Comparison of ENCODE assay signal across 12 mouse cellular contexts in genomic region chr16:19087914-19088313, GRCm38 (mm10).
DNase-seq lines count a peak whose midpoint lies in the region; ATAC-seq and TF ChIP-seq lines count a peak whose summit lies in the region.
"Had no signal": no experiment of that assay in that cellular context is flagged by ENCODE, and none has a peak within 500 bp of the region (broad histone marks: within the 10 kb centered on the region; RNA-seq: fewer than 3 reads in every experiment).

No protein-coding gene starts in this region.

- 0 out of 2 replicates have a peak, but pooled peaks have one; percentile 28 for ATAC-seq in lung, embryonic 16.5 days (ENCODE audit: low read depth)
- no peak for ATAC-seq in hindbrain, embryonic 11.5 days (ENCODE audit: low FRiP score)
- ATAC-seq: CD4-positive, CD25-positive, alpha-beta regulatory T cell, adult 4 months had no signal

- no peak for TF ChIP-seq EP300 in heart, adult 2 months (IDR thresholded peaks at IDR 0.05; ENCODE audit: insufficient read depth, low read depth, low read length)

- intact Hi-C loops in heart, adult 2 months (cut with DNase I), result no loop called here
- intact Hi-C loops in heart, postnatal 25 days (cut with DNase I), result no loop called here

- H3K4me1 ChIP-seq in heart, adult 2 months (ENCODE audit: control insufficient read depth, insufficient read depth, low read length), result no peaks in the 10 kb centered on the region
- no peaks in the 10 kb centered on the region for H3K4me1 ChIP-seq in lung, embryonic 16.5 days (replicated peaks; ENCODE audit: control insufficient read depth, insufficient read depth, low read length)
- H3K4me1 ChIP-seq in lung, adult 2 months (ENCODE audit: control insufficient read depth, insufficient read depth, low read length), result no peaks in the 10 kb centered on the region
- H3K4me1 ChIP-seq in hindbrain, embryonic 11.5 days (replicated peaks; ENCODE audit: control insufficient read depth, insufficient read depth, low read length), result no peaks in the 10 kb centered on the region
- H3K4me1 ChIP-seq: embryonic facial prominence, embryonic 15.5 days; limb, embryonic 15.5 days; midbrain, embryonic 12.5 days had no signal

- no peak overlapping the region for H3K9ac ChIP-seq in heart, adult 2 months (ENCODE audit: low read depth, low read length)
- H3K9ac ChIP-seq in lung, embryonic 16.5 days (ENCODE audit: low read length), result no peak overlapping the region
- H3K9ac ChIP-seq in hindbrain, embryonic 11.5 days (ENCODE audit: low read depth, low read length), result no peak overlapping the region
- H3K9ac ChIP-seq: embryonic facial prominence, embryonic 15.5 days; limb, embryonic 15.5 days; midbrain, embryonic 12.5 days had no signal

- H3K4me2 ChIP-seq in lung, embryonic 16.5 days (ENCODE audit: low read depth, low read length), result no peak overlapping the region
- no peak overlapping the region for H3K4me2 ChIP-seq in hindbrain, embryonic 11.5 days (replicated peaks; ENCODE audit: low read depth, low read length)
- H3K4me2 ChIP-seq: embryonic facial prominence, embryonic 15.5 days; limb, embryonic 15.5 days; midbrain, embryonic 12.5 days had no signal

- DNase-seq in heart, adult 2 months, result no peak
- no peak for DNase-seq in heart, postnatal 25 days (ENCODE audit: low spot score)
- no peak for DNase-seq in lung, adult 2 months
- DNase-seq in brain, embryonic 14.5 days (ENCODE audit: low read depth), result peak; percentile 2
- DNase-seq in retina, postnatal 1 day, result peak; percentile 18
- no peak for DNase-seq in hindbrain, embryonic 11.5 days (ENCODE audit: low spot score)
- DNase-seq in thymus, postnatal 0 days (ENCODE audit: low spot score), result no peak

- H3K4me3 ChIP-seq in heart, adult 2 months, result no peak overlapping the region
- no peak overlapping the region for H3K4me3 ChIP-seq in lung, embryonic 16.5 days (ENCODE audit: low read length)
- no peak overlapping the region for H3K4me3 ChIP-seq in lung, adult 2 months (replicated peaks; ENCODE audit: extremely low read depth, low read depth, low read length)
- H3K4me3 ChIP-seq in hindbrain, embryonic 11.5 days (ENCODE audit: low read depth, low read length), result no peak overlapping the region
- H3K4me3 ChIP-seq: embryonic facial prominence, embryonic 15.5 days; limb, embryonic 15.5 days; midbrain, embryonic 12.5 days had no signal

- TF ChIP-seq POLR2A in heart, adult 2 months (IDR thresholded peaks at IDR 0.05; ENCODE audit: insufficient read depth, low read depth, low read length), result no peak
- TF ChIP-seq POLR2A in lung, adult 2 months (IDR thresholded peaks at IDR 0.05; ENCODE audit: borderline replicate concordance, extremely low read depth, low read depth, low read length), result no peak
- TF ChIP-seq POLR2A in brain, embryonic 14.5 days (IDR thresholded peaks at IDR 0.05; ENCODE audit: borderline replicate concordance, extremely low read depth, insufficient read depth, insufficient read length, poor library complexity, severe bottlenecking), result no peak

- 6% methylated on average over 1 of the region's 1 CpGs for WGBS in heart, adult 2 months
- WGBS in lung, embryonic 16.5 days, result 10% methylated on average over 1 of the region's 1 CpGs
- WGBS in lung, adult 2 months, result 5% methylated on average over 1 of the region's 1 CpGs
- 10% methylated on average over 1 of the region's 1 CpGs for WGBS in hindbrain, embryonic 11.5 days

- H3K27me3 ChIP-seq in heart, adult 2 months (ENCODE audit: control insufficient read depth, insufficient read depth, low read length), result no peaks in the 10 kb centered on the region
- H3K27me3 ChIP-seq in lung, embryonic 16.5 days (ENCODE audit: control insufficient read depth, insufficient read depth, low read depth, low read length), result no peaks in the 10 kb centered on the region
- H3K27me3 ChIP-seq in hindbrain, embryonic 11.5 days (ENCODE audit: control insufficient read depth, insufficient read depth, low read length), result no peaks in the 10 kb centered on the region
- H3K27me3 ChIP-seq: embryonic facial prominence, embryonic 15.5 days; limb, embryonic 15.5 days; midbrain, embryonic 12.5 days had no signal

- no peaks in the 10 kb centered on the region for H3K9me3 ChIP-seq in lung, embryonic 16.5 days (ENCODE audit: control insufficient read depth, low read length)
- no peaks in the 10 kb centered on the region for H3K9me3 ChIP-seq in hindbrain, embryonic 11.5 days (ENCODE audit: control insufficient read depth, low read length)
- H3K9me3 ChIP-seq: embryonic facial prominence, embryonic 15.5 days; limb, embryonic 15.5 days; midbrain, embryonic 12.5 days had no signal

- H3K27ac ChIP-seq in heart, adult 2 months, result no peak overlapping the region
- H3K27ac ChIP-seq in lung, embryonic 16.5 days (ENCODE audit: low read length), result no peak overlapping the region
- no peak overlapping the region for H3K27ac ChIP-seq in hindbrain, embryonic 11.5 days (ENCODE audit: low read depth, low read length)
- H3K27ac ChIP-seq: embryonic facial prominence, embryonic 15.5 days; limb, embryonic 15.5 days; midbrain, embryonic 12.5 days had no signal

- 0 out of 2 replicates have a peak, but pooled peaks have one; percentile 5 for TF ChIP-seq CTCF in heart, adult 2 months (IDR thresholded peaks at IDR 0.05)
- no peak for TF ChIP-seq CTCF in lung, adult 2 months (IDR thresholded peaks at IDR 0.05; ENCODE audit: insufficient read depth, low read length)
- no peak for TF ChIP-seq CTCF in brain, embryonic 14.5 days (IDR thresholded peaks at IDR 0.05; ENCODE audit: borderline replicate concordance, extremely low read depth, insufficient read depth, insufficient read length)

- no peaks in the 10 kb centered on the region for H3K79me2 ChIP-seq in heart, adult 2 months (replicated peaks; ENCODE audit: control insufficient read depth, insufficient read depth, low read length)

- no peaks in the 10 kb centered on the region for H3K36me3 ChIP-seq in heart, adult 2 months (ENCODE audit: control insufficient read depth, insufficient read depth, low read length)
- H3K36me3 ChIP-seq in lung, embryonic 16.5 days (ENCODE audit: control insufficient read depth, insufficient read depth, low read length), result no peaks in the 10 kb centered on the region
- no peaks in the 10 kb centered on the region for H3K36me3 ChIP-seq in hindbrain, embryonic 11.5 days (ENCODE audit: control insufficient read depth, insufficient read depth, low read length)
- H3K36me3 ChIP-seq: embryonic facial prominence, embryonic 15.5 days; limb, embryonic 15.5 days; midbrain, embryonic 12.5 days had no signal

Comparison
In these comparisons a context has a peak if more than half of its experiments do, and no peak if none do; other contexts are left out.
1. DNase-seq: peak in brain, embryonic 14.5 days (single experiment) and retina, postnatal 1 day (single experiment); none in heart, adult 2 months (0 of 2), heart, postnatal 25 days (single experiment), lung, adult 2 months (single experiment), hindbrain, embryonic 11.5 days (single experiment) and thymus, postnatal 0 days (single experiment).